Mouse (Mus musculus) cerebellum, adult 11 months (tissue): ENCODE data around the gene A230050P20Rik.
A peak's percentile ranks its signal among the peaks of the same experiment; 100 is the strongest.

Experiments
- DNase-seq: peaks from one replicate; pipeline ENCODE4 v3.0.0; 2022

Gene A230050P20Rik

GRCm38 (mm10) chr9:20875021-20875790, 6.8 kb downstream of the A230050P20Rik start:
- DNase-seq: no peak

GRCm38 (mm10) chr9:20876318-20877117, 8.1 kb downstream of the A230050P20Rik start:
- DNase-seq: no peak

GRCm38 (mm10) chr9:20877118-20878040, 8.9 kb downstream of the A230050P20Rik start:
- DNase-seq: no peak

GRCm38 (mm10) chr9:20878041-20878709, 9.7 kb downstream of the A230050P20Rik start:
- peak; percentile 99 for DNase-seq

GRCm38 (mm10) chr9:20878710-20879065, 10.2 kb downstream of the A230050P20Rik start:
- no peak for DNase-seq

- DNase-seq: peak; percentile 33
These were observed 10.8 kb downstream of the A230050P20Rik start, which contains the start of gene Angptl6 for GRCm38 (mm10) chr9:20879097-20879792. Gene Angptl6 (minus strand): TSS chr9:20879727.

- DNase-seq: no peak
These were observed 18.1 kb downstream of the A230050P20Rik start for GRCm38 (mm10) chr9:20886563-20886962.

GRCm38 (mm10) chr9:20887191-20887590, 18.7 kb downstream of the A230050P20Rik start:
- DNase-seq: no peak

- peak; percentile 94 for DNase-seq
These were observed 19.4 kb downstream of the A230050P20Rik start, which contains the start of gene Ppan for GRCm38 (mm10) chr9:20887704-20888385. Gene Ppan (plus strand): TSS chr9:20888175.

- DNase-seq: no peak
These were observed 19.9 kb downstream of the A230050P20Rik start for GRCm38 (mm10) chr9:20888386-20888765.

- DNase-seq: peak; percentile 31
These were observed 21.0 kb downstream of the A230050P20Rik start for GRCm38 (mm10) chr9:20889185-20890141.

- no peak for DNase-seq
These were observed 22.0 kb downstream of the A230050P20Rik start for GRCm38 (mm10) chr9:20890411-20890810.

- DNase-seq: no peak
These were observed 23.1 kb downstream of the A230050P20Rik start for GRCm38 (mm10) chr9:20891339-20892103.

GRCm38 (mm10) chr9:20892104-20892653, 23.7 kb downstream of the A230050P20Rik start:
- no peak for DNase-seq

- DNase-seq: no peak
These were observed 24.6 kb downstream of the A230050P20Rik start for GRCm38 (mm10) chr9:20893069-20893468.

- DNase-seq: no peak
These were observed 25.3 kb downstream of the A230050P20Rik start for GRCm38 (mm10) chr9:20893590-20894343.

GRCm38 (mm10) chr9:20894629-20895028, 26.2 kb downstream of the A230050P20Rik start:
- no peak for DNase-seq

GRCm38 (mm10) chr9:20895382-20895781, 26.9 kb downstream of the A230050P20Rik start:
- DNase-seq: no peak
